Mouse (Mus musculus): ENCODE measurements around the gene Gm4969.
A peak's percentile ranks its signal among the peaks of the same experiment; 100 is the strongest.

Gm4969 gene

GRCm38 (mm10) chr7:19104486-19104885, 13.7 kb downstream of the Gm4969 start:
- Histone ChIP-seq H3K4me1 (replicated peaks; ENCODE audit: low read depth, low read length) (no peaks in the 10 kb centered on the region), H3K4me3 (replicated peaks; ENCODE audit: low read length) (no peak overlapping the region), H3K27me3 (ENCODE audit: insufficient read depth, low read length) (peaks cover 77% of the 10 kb centered on the region), H3K36me3 (ENCODE audit: insufficient read depth, low read length) (no peaks in the 10 kb centered on the region), H3K9me3 (ENCODE audit: low read length) (no peaks in the 10 kb centered on the region)
- TF ChIP-seq NANOG (IDR thresholded peaks at IDR 0.05; ENCODE audit: borderline replicate concordance, low read length), result no peak

- H3K9me3 ChIP-seq (ENCODE audit: low read length), result no peaks in the 10 kb centered on the region
- peaks cover 5% of the 10 kb centered on the region for H3K4me1 ChIP-seq (replicated peaks; ENCODE audit: low read depth, low read length)
- TF ChIP-seq POU5F1 (IDR thresholded peaks at IDR 0.05; ENCODE audit: borderline replicate concordance, low read length) (no peak), NANOG (IDR thresholded peaks at IDR 0.05; ENCODE audit: borderline replicate concordance, low read length) (no peak), CTCF (conservative IDR thresholded peaks at IDR 0.05; ENCODE audit: low read length) (no peak)
- H3K36me3 ChIP-seq (ENCODE audit: insufficient read depth, low read length), result no peaks in the 10 kb centered on the region
- no peak overlapping the region for H3K4me3 ChIP-seq (replicated peaks; ENCODE audit: low read length)
- peaks cover 82% of the 10 kb centered on the region for H3K27me3 ChIP-seq (ENCODE audit: insufficient read depth, low read length)
Observed at GRCm38 (mm10) chr7:19103741-19104140, 14.4 kb downstream of the Gm4969 start.

- no peaks in the 10 kb centered on the region for H3K9me3 ChIP-seq (ENCODE audit: low read length)
- no peak for TF ChIP-seq CTCF (conservative IDR thresholded peaks at IDR 0.05; ENCODE audit: low read length)
- TF ChIP-seq POU5F1 (IDR thresholded peaks at IDR 0.05; ENCODE audit: borderline replicate concordance, low read length), result no peak
- TF ChIP-seq NANOG (IDR thresholded peaks at IDR 0.05; ENCODE audit: borderline replicate concordance, low read length), result no peak
- H3K27me3 ChIP-seq (ENCODE audit: insufficient read depth, low read length), result peaks cover 93% of the 10 kb centered on the region
- H3K4me1 ChIP-seq (replicated peaks; ENCODE audit: low read depth, low read length), result peaks cover 28% of the 10 kb centered on the region
- no peaks in the 10 kb centered on the region for H3K36me3 ChIP-seq (ENCODE audit: insufficient read depth, low read length)
- H3K4me3 ChIP-seq (replicated peaks; ENCODE audit: low read length), result no peak overlapping the region
Observed at GRCm38 (mm10) chr7:19100290-19100689, 17.9 kb downstream of the Gm4969 start.

- Histone ChIP-seq H3K9me3 (ENCODE audit: low read length) (no peaks in the 10 kb centered on the region), H3K4me1 (replicated peaks; ENCODE audit: low read depth, low read length) (peaks cover 31% of the 10 kb centered on the region), H3K27me3 (ENCODE audit: insufficient read depth, low read length) (peaks cover 85% of the 10 kb centered on the region), H3K4me3 (replicated peaks; ENCODE audit: low read length) (no peak overlapping the region), H3K36me3 (ENCODE audit: insufficient read depth, low read length) (no peaks in the 10 kb centered on the region)
- TF ChIP-seq NANOG (IDR thresholded peaks at IDR 0.05; ENCODE audit: borderline replicate concordance, low read length) (no peak), POU5F1 (IDR thresholded peaks at IDR 0.05; ENCODE audit: borderline replicate concordance, low read length) (no peak), CTCF (conservative IDR thresholded peaks at IDR 0.05; ENCODE audit: low read length) (no peak)
Observed at GRCm38 (mm10) chr7:19098811-19099210, 19.4 kb downstream of the Gm4969 start.

- H3K27me3 ChIP-seq (ENCODE audit: insufficient read depth, low read length), result peaks cover 76% of the 10 kb centered on the region
Observed at GRCm38 (mm10) chr7:19097863-19098262, 20.3 kb downstream of the Gm4969 start.

GRCm38 (mm10) chr7:19097217-19097616, 21.0 kb downstream of the Gm4969 start:
- Histone ChIP-seq H3K4me3 (replicated peaks; ENCODE audit: low read length) (no peak overlapping the region), H3K36me3 (ENCODE audit: insufficient read depth, low read length) (0 out of 2 replicates have a peak, but pooled peaks cover under 1% of the 10 kb centered on the region), H3K9me3 (ENCODE audit: low read length) (no peaks in the 10 kb centered on the region), H3K4me1 (replicated peaks; ENCODE audit: low read depth, low read length) (peaks cover 46% of the 10 kb centered on the region), H3K27me3 (ENCODE audit: insufficient read depth, low read length) (peaks cover 73% of the 10 kb centered on the region)
- no peak for TF ChIP-seq POU5F1 (IDR thresholded peaks at IDR 0.05; ENCODE audit: borderline replicate concordance, low read length)
- TF ChIP-seq CTCF (conservative IDR thresholded peaks at IDR 0.05; ENCODE audit: low read length), result no peak
- TF ChIP-seq NANOG (IDR thresholded peaks at IDR 0.05; ENCODE audit: borderline replicate concordance, low read length), result no peak

More at GRCm38 (mm10) chr7:19097863-19098262, 20.3 kb downstream of the Gm4969 start:
- H3K4me3 ChIP-seq (replicated peaks; ENCODE audit: low read length), result no peak overlapping the region
- H3K9me3 ChIP-seq (ENCODE audit: low read length), result no peaks in the 10 kb centered on the region
- no peaks in the 10 kb centered on the region for H3K36me3 ChIP-seq (ENCODE audit: insufficient read depth, low read length)
- peaks cover 39% of the 10 kb centered on the region for H3K4me1 ChIP-seq (replicated peaks; ENCODE audit: low read depth, low read length)
- TF ChIP-seq POU5F1 (IDR thresholded peaks at IDR 0.05; ENCODE audit: borderline replicate concordance, low read length), result no peak
- no peak for TF ChIP-seq NANOG (IDR thresholded peaks at IDR 0.05; ENCODE audit: borderline replicate concordance, low read length)
- TF ChIP-seq CTCF (conservative IDR thresholded peaks at IDR 0.05; ENCODE audit: low read length), result no peak

- Histone ChIP-seq H3K4me1 (replicated peaks; ENCODE audit: low read depth, low read length) (peaks cover 53% of the 10 kb centered on the region), H3K4me3 (replicated peaks; ENCODE audit: low read length) (peak overlapping the region; percentile 83), H3K27me3 (ENCODE audit: insufficient read depth, low read length) (peaks cover 74% of the 10 kb centered on the region), H3K9me3 (ENCODE audit: low read length) (no peaks in the 10 kb centered on the region), H3K36me3 (ENCODE audit: insufficient read depth, low read length) (peaks cover 8% of the 10 kb centered on the region)
- TF ChIP-seq CTCF (conservative IDR thresholded peaks at IDR 0.05; ENCODE audit: low read length) (no peak), NANOG (IDR thresholded peaks at IDR 0.05; ENCODE audit: borderline replicate concordance, low read length) (no peak), POU5F1 (IDR thresholded peaks at IDR 0.05; ENCODE audit: borderline replicate concordance, low read length) (no peak)
Observed at GRCm38 (mm10) chr7:19096421-19096976, 21.7 kb downstream of the Gm4969 start.

- Histone ChIP-seq H3K36me3 (ENCODE audit: insufficient read depth, low read length) (peaks cover 16% of the 10 kb centered on the region), H3K27me3 (ENCODE audit: insufficient read depth, low read length) (peaks cover 75% of the 10 kb centered on the region), H3K4me3 (replicated peaks; ENCODE audit: low read length) (peak overlapping the region; percentile 83), H3K9me3 (ENCODE audit: low read length) (no peaks in the 10 kb centered on the region), H3K4me1 (replicated peaks; ENCODE audit: low read depth, low read length) (peaks cover 61% of the 10 kb centered on the region)
- TF ChIP-seq CTCF (conservative IDR thresholded peaks at IDR 0.05; ENCODE audit: low read length) (no peak), POU5F1 (IDR thresholded peaks at IDR 0.05; ENCODE audit: borderline replicate concordance, low read length) (no peak)
Observed at GRCm38 (mm10) chr7:19095751-19096110, 22.4 kb downstream of the Gm4969 start.
